Mouse (Mus musculus) intestine, embryonic 14.5 days (tissue): ENCODE data around the gene Rasal1. TPM values are rescaled to one million over a fixed set of nuclear protein-coding genes. Genes with fewer than 3 reads are reported as not detected.

Experiments
- ATAC-seq: fragments of 200-750 bp; cut with Nextera tagmentation; replicated peaks from 2 replicates; pipeline ENCODE4 v1.8.0; 2017; ENCODE audit warnings: low read depth, moderate number of reproducible peaks, moderate TSS enrichment, moderate library complexity; ENCODE audit not compliant: low FRiP score, low TSS enrichment
- DNase-seq: peaks from one replicate; pipeline ENCODE4 v3.0.0-alpha.2; 2018; ENCODE audit warnings: low spot score
- H3K27ac ChIP-seq: fragments of 300-500 bp; sonication (generic); 2 replicates; pipeline ENCODE4 v1.5.1; 2014; ENCODE audit warnings: low read depth, mild to moderate bottlenecking, control low read depth
- H3K27me3 ChIP-seq: fragments of 300-500 bp; sonication (generic); replicated peaks from 2 replicates; pipeline ENCODE4 v1.6.1; 2014; ENCODE audit warnings: low read length, control low read depth; ENCODE audit not compliant: control insufficient read depth, insufficient read depth
- H3K36me3 ChIP-seq: fragments of 300-500 bp; sonication (generic); 2 replicates; pipeline ENCODE4 v1.6.1; 2014; ENCODE audit warnings: low read length, control low read depth; ENCODE audit not compliant: control insufficient read depth, insufficient read depth
- H3K4me1 ChIP-seq: fragments of 300-500 bp; sonication (generic); replicated peaks from 2 replicates; pipeline ENCODE4 v1.6.1; 2014; ENCODE audit warnings: low read length, control low read depth, mixed read lengths; ENCODE audit not compliant: control insufficient read depth, insufficient read depth
- H3K4me2 ChIP-seq: fragments of 300-500 bp; sonication (generic); 2 replicates; pipeline ENCODE4 v1.6.1; 2014; ENCODE audit warnings: low read length
- H3K4me3 ChIP-seq: fragments of 300-500 bp; sonication (generic); 2 replicates; pipeline ENCODE4 v1.5.1; 2014; ENCODE audit warnings: low read depth, low read length, control low read depth, mixed read lengths
- H3K9ac ChIP-seq: fragments of 300-500 bp; sonication (generic); 2 replicates; pipeline ENCODE4 v1.6.1; 2014; ENCODE audit warnings: mild to moderate bottlenecking, low read length
- H3K9me3 ChIP-seq: fragments of 300-500 bp; sonication (generic); 2 replicates; pipeline ENCODE4 v1.6.1; 2016; ENCODE audit warnings: low read length, control low read depth; ENCODE audit not compliant: control insufficient read depth
- WGBS: fragments of 180-500 bp; shearing (Covaris S2); extraction: QIAGEN DNeasy Blood & Tissue Kit; methylation state at CpG from one replicate; pipeline ENCODE4 v1.1.7; 2014; 5-methylcytosine and 5-hydroxymethylcytosine counted together
- polyA plus RNA-seq: library from polyadenylated mRNA; unstranded; fragments of >200 nt; fragmentation: Nextera tagmentation; extraction: Ambion mirVana; gene quantifications from 2 replicates; pipeline ENCODE4 v1.2.1, GENCODE M21; 2014

Gene Rasal1
- polyA plus RNA-seq, 1 experiment from 2014 or later, result 0.50 TPM

DNA sequence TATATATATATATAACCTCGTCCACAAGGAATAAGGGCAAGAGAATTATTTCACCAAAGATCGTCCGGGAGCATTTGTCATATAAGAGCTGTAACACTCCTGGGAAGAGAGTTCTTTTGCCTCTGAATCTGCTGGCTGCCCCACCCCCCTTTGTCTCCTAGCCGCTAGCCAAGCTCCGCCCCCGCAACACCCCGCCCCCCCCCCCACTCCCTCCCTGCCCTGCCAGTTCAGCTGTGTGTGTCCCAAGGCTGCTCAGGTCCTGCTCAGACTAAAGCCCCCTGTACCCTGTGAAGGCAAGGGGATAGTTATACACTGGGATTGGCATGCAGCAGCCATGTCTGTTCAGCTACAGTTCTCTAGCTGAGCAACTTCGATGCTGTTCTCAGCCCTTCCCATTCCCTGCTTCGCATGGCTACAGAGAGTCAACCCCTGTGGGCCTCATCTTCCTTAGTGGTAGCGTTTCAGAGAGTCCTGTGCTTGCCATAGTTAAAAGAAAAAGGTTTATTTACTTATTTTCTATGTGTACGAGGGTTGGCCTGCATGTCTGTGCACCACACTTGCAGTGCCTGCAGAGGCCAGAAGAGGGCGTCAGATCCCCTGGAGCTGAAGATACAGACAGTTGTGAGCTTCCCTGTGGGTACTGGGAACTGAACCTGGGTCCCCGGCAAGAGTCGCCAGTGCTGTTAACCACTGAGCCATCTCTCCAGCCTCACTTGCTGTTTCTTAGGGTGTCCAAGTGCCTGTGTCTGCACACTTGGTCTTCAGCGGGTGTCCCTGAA is 70.2 kb downstream of the Rasal1 start:
- Histone ChIP-seq H3K9ac (no peak overlapping the region), H3K4me1 (no peaks in the 10 kb centered on the region), H3K27me3 (peaks cover 6% of the 10 kb centered on the region; the same call in 1 of the 2 replicates), H3K36me3 (no peaks in the 10 kb centered on the region), H3K4me2 (no peak overlapping the region), H3K9me3 (0 out of 2 replicates have a peak, but pooled peaks cover 3% of the 10 kb centered on the region), H3K4me3 (no peak overlapping the region), H3K27ac (no peak overlapping the region)
- DNase-seq, result no peak
- WGBS, result 49% methylated on average over 15 of the region's 15 CpGs
- ATAC-seq, result no peak; the same call in 1 of the 2 replicates

GRCm38 (mm10) chr5:120721005-120721404 is 72.4 kb downstream of the Rasal1 start:
- no peaks in the 10 kb centered on the region for H3K36me3 ChIP-seq
- DNase-seq (no peak), ATAC-seq (no peak)
- no peak overlapping the region for H3K27ac ChIP-seq
- H3K4me1 ChIP-seq, result no peaks in the 10 kb centered on the region
- no peaks in the 10 kb centered on the region for H3K27me3 ChIP-seq
- H3K4me3 ChIP-seq, result no peak overlapping the region
- H3K4me2 ChIP-seq, result no peak overlapping the region
- no peak overlapping the region for H3K9ac ChIP-seq
- 53% methylated on average over 7 of the region's 7 CpGs for WGBS
- 0 out of 2 replicates have a peak, but pooled peaks cover 3% of the 10 kb centered on the region for H3K9me3 ChIP-seq

DNA sequence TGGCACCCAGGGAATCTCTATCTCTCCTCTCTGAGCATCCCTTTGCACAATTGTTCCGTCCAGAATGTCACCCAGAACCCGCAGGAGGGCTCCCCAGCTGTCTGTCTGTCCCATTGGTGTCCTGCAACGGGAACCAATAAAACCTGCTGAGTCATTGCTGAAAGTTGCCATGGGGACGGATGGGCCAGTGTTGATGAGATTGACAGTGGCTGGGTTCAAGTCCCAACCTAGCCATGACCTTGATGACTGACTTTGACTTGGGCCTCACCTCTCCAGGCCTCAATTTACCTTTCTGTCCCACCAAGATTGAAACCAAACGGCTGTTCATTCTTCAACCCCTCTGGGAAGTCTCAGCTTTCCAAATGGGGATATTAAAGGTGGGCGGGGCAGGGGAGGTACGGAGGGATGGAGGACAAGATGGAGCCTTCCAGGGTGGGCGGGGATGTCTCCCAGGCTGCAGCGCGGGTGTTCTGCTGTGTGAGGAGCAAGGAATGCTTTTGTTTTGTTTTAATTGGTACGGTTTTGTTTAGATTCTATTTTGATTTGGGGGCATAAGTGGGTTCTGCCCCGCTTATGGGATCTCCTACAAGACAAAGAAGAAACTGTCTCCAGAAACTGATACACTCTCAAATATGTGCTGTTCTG is 77.3 kb downstream of the Rasal1 start:
- DNase-seq (no peak), ATAC-seq (no peak)
- H3K4me3 ChIP-seq, result no peak overlapping the region
- no peak overlapping the region for H3K4me2 ChIP-seq
- WGBS, result 49% methylated on average over 12 of the region's 12 CpGs
- no peak overlapping the region for H3K27ac ChIP-seq
- no peak overlapping the region for H3K9ac ChIP-seq
- no peaks in the 10 kb centered on the region for H3K4me1 ChIP-seq
- 0 out of 2 replicates have a peak, but pooled peaks cover 3% of the 10 kb centered on the region for H3K9me3 ChIP-seq
- H3K27me3 ChIP-seq, result no peaks in the 10 kb centered on the region
- no peaks in the 10 kb centered on the region for H3K36me3 ChIP-seq

Other genes starting within 250 kb of the Rasal1 start
- gene Lhx5, start 217.1 kb upstream of the Rasal1 start, polyA plus RNA-seq, result not detected in 2 replicates
- gene Sdsl, start 176.0 kb upstream of the Rasal1 start, polyA plus RNA-seq, result 8.4 and 9.9 TPM in 2 replicates
- gene Sds, start 172.3 kb upstream of the Rasal1 start, polyA plus RNA-seq, result not detected in 2 replicates
- 36.5 and 42.1 TPM in 2 replicates for gene Plbd2, start 145.2 kb upstream of the Rasal1 start, polyA plus RNA-seq
- 3.3 and 3.8 TPM in 2 replicates for gene Slc8b1, start 137.6 kb upstream of the Rasal1 start, polyA plus RNA-seq
- 22.7 and 23.6 TPM in 2 replicates for gene Tpcn1, start 60.1 kb upstream of the Rasal1 start, polyA plus RNA-seq
- gene Iqcd, start 59.8 kb upstream of the Rasal1 start, polyA plus RNA-seq, result 0.24 and 0.48 TPM in 2 replicates
- gene Rita1, start 36.2 kb upstream of the Rasal1 start, polyA plus RNA-seq, result 8.1 and 9.4 TPM in 2 replicates
- gene Ddx54, start 36.1 kb upstream of the Rasal1 start, polyA plus RNA-seq, result 39.3 and 41.0 TPM in 2 replicates
- not detected in 2 replicates for gene Cfap73, start 14.6 kb upstream of the Rasal1 start, polyA plus RNA-seq
- 3.7 and 4.0 TPM in 2 replicates for gene Dtx1, start 63.1 kb downstream of the Rasal1 start, polyA plus RNA-seq
- 0.26 and 0.50 TPM in 2 replicates for gene Oas2, start 101.0 kb downstream of the Rasal1 start, polyA plus RNA-seq
- gene Oas3, start 128.8 kb downstream of the Rasal1 start, polyA plus RNA-seq, result 0.49 and 0.60 TPM in 2 replicates
- gene Oas1e, start 146.7 kb downstream of the Rasal1 start, polyA plus RNA-seq, result not detected in 2 replicates
- 0.70 and 0.79 TPM in 2 replicates for gene Oas1c, start 163.7 kb downstream of the Rasal1 start, polyA plus RNA-seq
- gene Oas1f, start 198.6 kb downstream of the Rasal1 start, polyA plus RNA-seq, result not detected in 2 replicates
- not detected in 2 replicates for gene Oas1h, start 212.6 kb downstream of the Rasal1 start, polyA plus RNA-seq
- 1.2 TPM in 2 replicates for gene Oas1g, start 238.8 kb downstream of the Rasal1 start, polyA plus RNA-seq